Mouse (Mus musculus) kidney, adult 2 months (tissue): Measurements from ENCODE around the gene Abcb1a. TPM values are rescaled to one million over a fixed set of nuclear protein-coding genes. Genes with fewer than 3 reads are reported as not detected.
A peak's percentile ranks its signal among the peaks of the same experiment; 100 is the strongest.

Experiments
- DNase-seq: peaks from one replicate; pipeline ENCODE4 v3.0.0; 2021
- H3K27ac ChIP-seq: fragments of 200-500 bp; 2 replicates; pipeline ENCODE4 v1.5.1; 2012; ENCODE audit warnings: low read depth, low read length, control low read depth, inconsistent platforms; ENCODE audit not compliant: insufficient read depth
- H3K27me3 ChIP-seq: fragments of 200-500 bp; replicated peaks from 2 replicates; pipeline ENCODE4 v1.6.1; 2012; ENCODE audit warnings: mild to moderate bottlenecking, moderate library complexity, low read length, inconsistent platforms; ENCODE audit not compliant: control insufficient read depth, insufficient read depth
- H3K36me3 ChIP-seq: fragments of 200-500 bp; 2 replicates; pipeline ENCODE4 v1.6.1; 2012; ENCODE audit warnings: mild to moderate bottlenecking, moderate library complexity, low read length, inconsistent platforms; ENCODE audit not compliant: control insufficient read depth, insufficient read depth
- H3K4me1 ChIP-seq: fragments of 200-500 bp; 2 replicates; pipeline ENCODE4 v1.6.1; 2011; ENCODE audit warnings: low read length; ENCODE audit not compliant: control insufficient read depth, insufficient read depth
- H3K4me3 ChIP-seq: fragments of 200-500 bp; 2 replicates; pipeline ENCODE4 v1.5.1; 2011; ENCODE audit warnings: mild to moderate bottlenecking, low read depth, low read length, control low read depth; ENCODE audit not compliant: insufficient read depth
- CTCF ChIP-seq: fragments of 200-500 bp; conservative IDR thresholded peaks from 2 replicates; pipeline ENCODE4 v1.5.1; 2011; ENCODE audit warnings: low read depth, mild to moderate bottlenecking, control low read depth, low read length, moderate library complexity, mixed read lengths; ENCODE audit not compliant: insufficient read depth, insufficient read length
- POLR2A ChIP-seq: fragments of 200-500 bp; IDR thresholded peaks from one replicate; pipeline ENCODE4 v1.6.1; 2011; ENCODE audit warnings: low read depth, low read length, control low read depth
- WGBS: fragments of 180-500 bp; shearing (Covaris S2); methylation state at CpG from one replicate; pipeline ENCODE4 v1.1.7; 2018; 5-methylcytosine and 5-hydroxymethylcytosine counted together
- polyA plus RNA-seq: library from polyadenylated mRNA; depleted of rRNA; stranded (reverse); fragments of >200 nt; gene quantifications from 2 replicates; pipeline ENCODE4 v1.2.3, GENCODE M21; 2012; rRNA removed

The Abcb1a gene
- polyA plus RNA-seq: 4.8 and 4.9 TPM in 2 replicates

- peak; percentile 87 for DNase-seq
- 3% methylated on average over 37 of the region's 37 CpGs for WGBS
- TF ChIP-seq POLR2A (no peak), CTCF (no peak)
- Histone ChIP-seq H3K4me1 (no peaks in the 10 kb centered on the region), H3K4me3 (peak within 1 kb of the TSS; percentile 25), H3K36me3 (no peaks in the 10 kb centered on the region), H3K27me3 (no peaks in the 10 kb centered on the region), H3K27ac (no peak within 1 kb of the TSS)
Measured at GRCm38 (mm10) chr5:8659911-8660737, at the start of gene Abcb1a. Gene Abcb1a, plus strand, starts transcription at chr5:8660077.

- no peaks in the 10 kb centered on the region for H3K4me1 ChIP-seq
- 1% methylated on average over 45 of the region's 49 CpGs for WGBS
- DNase-seq: peak; percentile 54
- H3K36me3 ChIP-seq: no peaks in the 10 kb centered on the region
- peak overlapping the region; percentile 69 for H3K4me3 ChIP-seq
- H3K27ac ChIP-seq: no peak overlapping the region
- TF ChIP-seq CTCF: no peak
- TF ChIP-seq POLR2A: no peak
- H3K27me3 ChIP-seq: no peaks in the 10 kb centered on the region
Measured at GRCm38 (mm10) chr5:8622071-8622595, 37.7 kb upstream of the Abcb1a start.

DNA sequence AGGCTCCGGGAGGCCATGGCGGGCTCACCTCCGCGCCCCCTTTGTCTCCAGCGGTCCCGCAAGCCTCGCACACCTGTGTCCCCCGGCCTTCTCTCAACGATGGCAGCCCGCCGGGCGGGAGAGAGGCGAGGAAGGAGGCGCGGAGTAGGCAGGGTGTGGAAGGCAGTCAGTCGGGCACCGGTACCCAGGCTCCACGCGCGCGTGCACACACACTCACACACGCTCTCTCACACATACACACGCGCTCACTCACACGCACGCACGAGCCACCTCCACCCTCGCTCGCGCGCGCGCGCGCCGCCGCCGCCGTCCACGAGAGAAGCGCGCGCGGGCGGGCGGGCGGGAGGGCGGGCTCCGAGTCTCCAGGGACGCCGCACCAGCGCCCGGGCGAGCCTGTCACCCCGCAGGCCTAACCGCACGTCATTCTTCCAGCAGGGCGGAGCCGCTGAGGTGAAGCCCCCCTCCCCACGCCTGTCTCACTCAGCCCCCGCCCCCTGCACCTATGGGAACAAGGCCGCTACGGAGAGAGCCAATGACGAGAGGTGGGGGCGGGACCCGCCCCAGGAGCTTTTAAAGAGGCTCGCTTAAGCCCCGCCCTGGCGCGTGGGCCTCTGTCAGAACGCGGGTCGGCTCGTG lies 37.2 kb upstream of the Abcb1a start, which contains the start of gene Rundc3b:
Rundc3b (minus strand) TSS at position 357 of the 636 bp plus-strand sequence.
- H3K36me3 ChIP-seq: no peaks in the 10 kb centered on the region
- TF ChIP-seq POLR2A (no peak), CTCF (no peak)
- H3K4me1 ChIP-seq: no peaks in the 10 kb centered on the region
- no peaks in the 10 kb centered on the region for H3K27me3 ChIP-seq
- WGBS: under 1% methylated on average over 72 of the region's 74 CpGs
- no peak within 1 kb of the TSS for H3K27ac ChIP-seq
- DNase-seq: peak; percentile 92
- peak within 1 kb of the TSS; percentile 69 for H3K4me3 ChIP-seq

DNA sequence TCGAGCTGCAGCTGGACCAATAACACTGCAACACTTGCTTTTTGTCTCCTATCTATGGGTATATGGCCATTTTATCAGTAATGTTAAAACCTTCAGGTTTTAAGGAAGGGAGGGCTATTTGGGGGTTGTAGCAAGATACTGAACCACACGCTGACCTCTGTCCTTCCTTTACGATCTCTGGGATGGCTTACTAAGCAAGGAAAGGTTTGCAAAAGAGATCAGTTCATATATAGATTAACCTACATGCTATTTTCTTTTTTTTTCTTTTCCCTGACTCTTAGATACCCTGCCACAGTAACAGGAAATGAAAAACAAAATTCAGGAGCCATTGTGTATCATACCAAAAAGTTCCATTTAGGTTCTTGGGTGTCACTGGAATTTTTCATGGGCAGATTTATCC lies 27.0 kb upstream of the Abcb1a start:
- WGBS: 74% methylated on average over 3 of the region's 3 CpGs
- H3K27ac ChIP-seq: no peak overlapping the region
- no peak for DNase-seq
- TF ChIP-seq POLR2A: no peak
- TF ChIP-seq CTCF: no peak
- no peaks in the 10 kb centered on the region for H3K36me3 ChIP-seq
- H3K27me3 ChIP-seq: no peaks in the 10 kb centered on the region
- no peak overlapping the region for H3K4me3 ChIP-seq
- H3K4me1 ChIP-seq: no peaks in the 10 kb centered on the region

- H3K27ac ChIP-seq: no peak overlapping the region
- TF ChIP-seq POLR2A: no peak
- TF ChIP-seq CTCF: no peak
- no peaks in the 10 kb centered on the region for H3K27me3 ChIP-seq
- no peak overlapping the region for H3K4me3 ChIP-seq
- no peaks in the 10 kb centered on the region for H3K4me1 ChIP-seq
- no peak for DNase-seq
- no peaks in the 10 kb centered on the region for H3K36me3 ChIP-seq
Measured at GRCm38 (mm10) chr5:8634489-8634975, 25.3 kb upstream of the Abcb1a start.

- 53% methylated on average over 4 of the region's 4 CpGs for WGBS
- no peaks in the 10 kb centered on the region for H3K36me3 ChIP-seq
- H3K27me3 ChIP-seq: no peaks in the 10 kb centered on the region
- no peak overlapping the region for H3K4me3 ChIP-seq
- TF ChIP-seq POLR2A (no peak), CTCF (no peak)
- DNase-seq: peak; percentile 52
- no peak overlapping the region for H3K27ac ChIP-seq
- H3K4me1 ChIP-seq: no peaks in the 10 kb centered on the region
Measured at GRCm38 (mm10) chr5:8648300-8648699, 11.6 kb upstream of the Abcb1a start.

DNA sequence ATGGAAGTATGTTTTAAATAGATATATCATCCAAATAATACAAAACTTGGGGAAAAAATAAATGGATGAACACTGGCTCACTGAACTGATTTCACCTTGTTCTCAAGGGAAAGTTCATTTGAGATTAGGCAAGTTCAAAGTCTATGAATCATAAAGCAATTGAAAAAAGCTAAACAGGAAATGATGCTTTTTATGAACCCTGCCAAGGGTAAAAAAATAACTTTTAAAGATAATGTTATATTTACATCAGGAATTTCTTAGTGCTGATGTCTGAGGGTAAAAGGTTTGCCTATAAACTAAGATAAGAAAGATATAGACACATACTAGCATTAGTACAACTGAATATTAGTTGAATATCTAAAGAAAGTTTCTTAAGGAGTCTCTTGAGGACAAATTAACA lies 11.1 kb upstream of the Abcb1a start:
- Histone ChIP-seq H3K4me3 (no peak overlapping the region), H3K27ac (no peak overlapping the region), H3K27me3 (no peaks in the 10 kb centered on the region), H3K36me3 (no peaks in the 10 kb centered on the region), H3K4me1 (no peaks in the 10 kb centered on the region)
- TF ChIP-seq POLR2A: no peak
- no peak for TF ChIP-seq CTCF
- DNase-seq: no peak
